Mouse (Mus musculus) fibroblast of lung, adult 2 months (primary cell): ENCODE measurements at regions not wholly inside any gene's neighbourhood (a gene's known extent, or its start where the extent isn't known, plus 50 kb on each side); places are given as distances from the start of the nearest gene placed in this dataset.

Experiments
- DNase-seq: peaks from one replicate; pipeline ENCODE4 v3.0.0-alpha.2; 2011; ENCODE audit warnings: low read depth

DNA sequence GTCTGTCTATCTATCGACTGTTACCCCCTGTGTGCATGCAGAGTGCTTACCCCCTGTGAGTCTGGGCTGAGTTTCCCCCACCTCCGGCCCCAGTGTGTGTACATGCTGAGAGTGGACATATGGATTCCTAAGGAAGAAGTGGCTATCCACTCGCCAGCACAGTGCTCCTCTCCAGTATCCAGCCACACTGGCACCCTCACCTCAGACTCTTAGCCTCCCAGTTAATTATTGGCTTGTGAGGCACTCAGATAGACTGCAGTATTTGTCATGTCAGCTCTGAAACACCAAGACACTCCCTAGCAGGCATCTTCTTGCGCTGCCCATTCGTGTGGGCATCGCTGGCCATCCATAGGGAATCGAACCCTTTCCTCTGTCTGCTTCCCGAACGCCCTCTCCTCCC lies 189.0 kb upstream of the Runx1 start:
- no peak for DNase-seq

DNA sequence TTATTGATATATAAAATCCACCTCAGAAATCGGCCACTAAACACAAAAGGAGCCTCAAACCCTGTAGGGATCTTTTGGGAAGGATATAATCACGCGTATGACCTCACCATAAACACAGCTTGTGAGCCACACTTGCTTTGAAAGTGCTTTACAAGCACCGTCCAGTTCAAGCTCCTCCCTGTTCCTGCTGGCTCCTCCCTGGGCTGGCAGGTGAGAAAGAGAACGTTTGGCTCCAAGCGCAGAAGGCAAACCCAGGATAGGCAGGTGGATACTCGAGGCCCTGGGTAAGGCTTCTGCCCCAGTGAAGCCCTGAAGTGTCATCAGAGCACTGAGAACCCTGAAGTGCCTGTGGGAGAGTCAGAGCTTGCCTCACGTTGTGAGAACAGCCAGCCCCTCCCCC lies 187.9 kb upstream of the Runx1 start:
- DNase-seq: no peak

DNA sequence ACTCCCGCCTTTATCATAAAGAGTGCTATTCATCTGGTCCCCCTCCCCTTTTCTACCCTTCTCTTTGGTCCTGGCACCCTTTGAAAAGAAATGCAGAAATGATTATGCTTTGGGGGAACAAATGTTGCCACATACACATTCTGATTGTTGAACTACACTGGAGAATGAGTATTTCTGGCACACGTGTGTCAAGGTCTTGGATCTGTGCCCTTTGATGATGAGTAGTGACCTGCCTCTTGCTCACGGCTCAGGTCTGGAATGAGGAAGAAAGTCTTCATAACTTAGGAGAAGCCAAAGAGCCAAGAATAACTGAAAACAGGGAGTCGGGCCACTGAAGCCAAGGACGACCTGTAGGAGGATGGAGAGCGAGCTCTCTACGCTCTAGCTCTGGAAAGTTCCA lies 187.3 kb upstream of the Runx1 start:
- no peak for DNase-seq

DNA sequence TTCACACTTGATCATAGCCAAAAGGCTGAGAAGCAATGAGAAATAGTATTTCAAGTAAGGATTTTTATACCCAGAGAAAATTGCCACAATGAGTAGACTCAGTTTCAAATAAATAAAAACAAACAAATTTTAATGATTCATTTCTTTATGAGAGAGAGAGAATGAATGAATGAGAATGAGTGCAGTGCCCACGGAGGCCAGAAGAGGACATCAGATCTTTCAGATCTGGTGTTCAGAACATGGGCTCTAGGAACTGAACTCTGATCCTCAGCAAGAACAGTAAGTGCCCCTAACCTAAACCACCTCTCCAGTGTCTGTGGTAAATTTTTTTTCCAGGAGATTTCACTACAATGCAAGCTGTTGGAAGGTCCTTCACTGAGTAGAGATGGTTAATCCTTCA lies 185.5 kb upstream of the Runx1 start:
- no peak for DNase-seq

DNA sequence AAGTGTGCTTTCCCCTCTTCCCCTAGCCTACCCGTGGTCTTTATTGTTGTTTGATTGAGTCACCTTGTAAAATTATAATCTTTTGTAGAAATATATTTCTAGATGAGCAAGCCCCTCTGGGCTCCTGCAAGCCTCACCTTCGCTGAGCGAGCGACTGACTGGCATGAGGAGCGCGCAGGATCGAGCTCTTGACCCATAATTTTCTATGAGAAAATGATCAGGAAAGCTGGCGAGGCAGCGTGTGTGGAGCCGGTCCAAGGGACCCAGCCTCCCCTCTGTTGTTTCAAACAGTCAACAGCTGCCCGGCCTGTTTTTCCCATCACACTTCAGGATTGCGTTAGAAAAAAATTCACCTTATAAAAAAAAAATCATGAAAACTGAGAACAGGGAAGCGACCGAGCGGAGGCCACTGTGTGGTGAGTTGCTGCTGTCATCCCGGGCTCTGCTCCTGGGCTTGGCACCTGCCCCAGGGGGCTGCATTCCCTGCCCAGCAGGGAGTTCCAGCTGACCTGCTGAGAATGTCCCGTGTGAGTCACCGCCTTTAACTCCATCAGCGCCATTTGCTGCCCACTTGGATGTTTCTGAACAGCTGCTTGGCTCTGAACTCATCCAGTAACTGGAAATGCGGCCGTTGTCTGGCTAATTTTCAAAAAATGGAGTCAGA lies 180.5 kb upstream of the Runx1 start:
- DNase-seq: peak; percentile 96

DNA sequence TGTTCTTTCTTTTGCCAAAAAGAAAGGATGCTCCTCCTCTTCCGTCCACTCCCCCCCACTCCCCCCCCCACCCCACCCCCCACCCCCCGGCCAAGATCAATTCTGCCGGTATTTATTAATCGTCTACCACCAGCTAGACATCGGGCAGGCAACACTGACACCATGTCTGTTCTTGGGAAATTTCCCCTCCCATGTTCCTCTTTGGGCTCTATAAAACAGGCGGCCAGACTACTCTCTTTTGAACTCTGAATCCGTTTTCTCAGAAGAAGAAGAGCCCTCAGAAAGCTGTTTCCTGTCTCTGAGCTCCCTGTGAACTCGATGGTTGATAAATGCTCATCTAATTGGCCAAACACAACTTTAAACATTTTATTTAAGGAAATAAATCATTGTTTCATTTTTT lies 179.5 kb upstream of the Runx1 start:
- no peak for DNase-seq

DNA sequence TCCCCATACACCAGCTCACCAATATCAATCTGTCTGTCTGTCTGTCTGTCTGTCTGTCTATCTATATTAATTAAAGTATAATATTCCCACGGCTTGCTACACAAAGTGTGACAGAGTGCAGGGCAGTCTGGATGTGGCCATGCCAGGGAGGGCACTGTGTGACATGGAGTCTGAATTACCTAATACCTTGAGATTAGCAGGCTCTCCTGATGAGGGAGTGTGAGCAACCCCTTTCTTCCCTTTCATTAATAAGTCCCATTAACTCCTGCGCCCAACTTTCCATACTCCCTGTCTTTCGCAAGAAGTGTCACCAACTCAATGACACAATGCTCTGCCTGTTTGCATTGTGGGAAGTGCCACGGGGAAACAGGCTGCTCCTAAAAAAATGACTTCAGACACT lies 177.9 kb upstream of the Runx1 start:
- DNase-seq: no peak

DNA sequence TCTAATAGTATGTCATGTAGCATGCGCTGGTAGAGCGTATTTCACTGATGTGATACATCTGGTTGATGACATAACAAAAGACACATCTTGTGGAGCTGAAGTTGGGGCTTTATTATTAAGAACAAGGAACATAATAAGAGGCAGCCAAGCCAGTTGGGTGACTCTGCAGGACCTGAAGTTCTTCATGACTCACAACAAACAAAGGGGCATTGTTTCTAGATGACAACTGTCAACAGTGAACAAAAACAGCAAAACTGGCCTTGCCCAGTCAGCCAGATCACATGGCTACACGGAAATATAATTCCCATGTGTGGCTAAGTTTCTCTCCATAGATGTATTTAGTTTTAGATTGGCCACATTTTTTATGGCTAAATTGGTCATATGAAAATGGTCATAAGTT lies 172.7 kb upstream of the Runx1 start:
- no peak for DNase-seq

DNA sequence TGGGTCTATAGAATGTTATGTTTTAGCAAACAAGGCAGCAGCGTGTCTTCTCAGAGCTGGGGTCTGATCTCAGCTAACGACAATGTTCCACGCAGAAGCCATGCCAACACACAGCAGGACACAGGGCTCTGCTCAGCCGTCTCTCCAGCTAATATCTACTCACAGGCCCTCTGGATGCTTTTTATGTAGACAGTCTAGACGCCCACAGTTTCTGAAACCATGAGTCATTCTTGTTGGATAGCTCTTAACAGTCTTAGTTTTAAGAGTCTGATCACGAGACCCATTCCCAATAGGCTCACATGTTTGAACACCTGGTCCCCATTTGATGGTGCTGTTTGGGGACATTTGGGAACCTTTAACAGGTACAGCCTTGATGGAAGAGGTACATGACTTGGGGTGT lies 171.7 kb upstream of the Runx1 start:
- DNase-seq: peak; percentile 88

DNA sequence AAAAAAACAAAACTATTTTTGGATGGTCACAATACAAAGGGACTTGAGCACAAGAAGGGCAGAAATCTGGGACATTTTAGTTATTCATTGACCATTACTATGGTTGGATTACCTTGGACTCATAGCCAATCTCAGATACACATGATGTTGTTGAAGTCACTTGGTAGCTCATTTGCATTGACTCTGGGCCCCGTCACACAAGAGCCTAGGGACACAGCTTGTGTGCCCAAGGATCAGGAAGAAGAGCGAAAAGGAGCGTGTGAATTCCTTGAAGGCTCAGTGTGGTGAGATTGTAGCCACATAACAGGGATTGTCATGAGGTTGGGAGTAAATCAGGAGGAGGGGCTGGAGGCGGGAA lies 170.0 kb upstream of the Runx1 start:
- DNase-seq: no peak

DNA sequence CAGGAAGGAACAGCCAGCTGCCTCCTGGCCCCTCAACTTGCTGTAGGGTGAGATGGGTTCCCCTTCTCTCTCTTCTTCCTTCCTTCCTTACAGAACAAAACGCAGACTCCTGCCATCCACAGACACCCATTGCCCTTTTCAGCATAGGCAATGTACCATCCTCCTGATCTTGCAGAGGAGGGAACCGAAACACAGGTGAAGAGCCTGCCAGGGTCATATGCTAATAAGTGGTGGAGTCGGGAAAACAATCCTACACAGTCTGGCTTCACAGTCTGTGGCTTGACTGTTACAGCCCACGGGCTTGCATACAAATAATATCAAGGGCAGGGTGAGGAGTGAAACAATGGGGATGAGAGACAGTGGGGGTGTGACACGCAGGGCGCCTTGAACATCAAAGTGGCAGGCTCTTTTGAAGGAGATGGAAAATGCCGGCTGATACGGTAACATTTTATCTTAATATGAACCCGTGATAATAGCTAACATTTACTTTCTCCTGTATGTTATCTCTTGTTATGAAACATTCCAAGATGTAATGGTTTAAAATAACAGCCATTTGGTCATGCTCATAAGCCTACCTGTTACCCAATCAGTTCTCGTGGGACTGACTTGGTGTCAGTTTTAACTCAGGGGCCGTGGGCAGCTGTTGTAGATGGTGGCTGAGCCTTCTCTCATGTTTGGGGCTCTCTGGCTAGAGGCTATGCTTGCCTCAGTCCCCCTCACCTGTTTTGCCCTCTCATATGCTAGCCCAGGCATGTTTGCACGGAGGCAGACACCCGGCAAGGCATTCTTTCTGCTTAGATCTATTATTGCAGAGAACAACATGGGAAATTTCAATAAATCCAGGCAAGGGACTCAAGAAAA lies 169.4 kb upstream of the Runx1 start:
- DNase-seq: no peak

DNA sequence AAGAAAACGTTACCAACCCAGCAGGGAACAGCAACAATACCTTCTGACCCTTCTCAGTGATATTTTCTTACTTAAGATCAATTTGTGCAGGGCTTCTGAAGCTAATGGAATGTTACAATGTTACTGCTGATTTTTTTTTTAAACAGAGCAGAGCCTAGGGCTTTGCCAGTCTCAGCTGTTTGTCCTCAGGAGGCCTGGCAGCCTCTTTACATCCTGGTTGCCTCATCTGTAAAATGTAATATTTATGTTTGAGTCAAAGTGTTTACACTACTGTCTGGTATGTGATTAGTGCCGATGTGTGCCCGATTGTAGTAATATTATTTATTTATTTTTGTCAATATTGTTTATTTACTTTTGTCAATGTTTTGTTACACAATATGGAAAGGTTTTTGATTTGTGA lies 166.9 kb upstream of the Runx1 start:
- no peak for DNase-seq

DNA sequence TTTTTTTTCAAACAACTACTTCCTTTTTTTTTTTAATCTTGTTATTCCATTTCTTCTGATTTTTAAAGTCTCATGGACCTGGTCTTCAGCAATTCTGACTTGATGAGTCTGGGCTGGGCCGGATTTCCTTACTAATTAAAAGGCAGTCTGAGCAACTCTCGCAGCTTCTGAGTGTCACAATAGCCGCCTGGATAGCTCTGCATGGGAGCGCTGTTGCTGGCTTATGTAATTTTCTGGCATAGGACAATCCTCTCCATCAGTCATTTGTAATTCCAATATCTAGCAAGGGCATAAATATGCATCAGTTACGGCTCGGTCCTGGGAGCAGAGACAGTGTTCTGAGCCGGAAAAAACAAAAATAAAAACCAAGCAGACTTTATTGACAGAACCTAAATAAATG lies 165.5 kb upstream of the Runx1 start:
- no peak for DNase-seq

DNA sequence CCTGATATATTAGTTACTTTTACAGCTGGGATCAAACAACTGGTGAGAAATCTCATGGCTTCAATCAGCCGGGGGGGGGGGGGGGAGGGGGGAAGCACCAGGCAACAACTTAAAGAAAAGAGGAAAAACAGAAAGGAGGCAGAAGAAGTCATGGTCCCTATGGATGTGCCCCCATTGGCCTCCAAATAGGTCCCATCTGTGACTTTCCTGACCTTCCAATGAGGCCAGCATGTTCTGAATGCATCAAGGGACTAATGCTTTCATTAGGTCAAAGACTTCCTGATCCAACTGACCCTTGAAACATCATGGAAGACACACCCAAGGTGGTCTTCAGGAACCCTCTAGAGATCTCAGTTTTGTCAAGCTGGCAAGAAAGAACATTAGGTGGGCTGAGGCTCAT lies 162.5 kb upstream of the Runx1 start:
- no peak for DNase-seq

DNA sequence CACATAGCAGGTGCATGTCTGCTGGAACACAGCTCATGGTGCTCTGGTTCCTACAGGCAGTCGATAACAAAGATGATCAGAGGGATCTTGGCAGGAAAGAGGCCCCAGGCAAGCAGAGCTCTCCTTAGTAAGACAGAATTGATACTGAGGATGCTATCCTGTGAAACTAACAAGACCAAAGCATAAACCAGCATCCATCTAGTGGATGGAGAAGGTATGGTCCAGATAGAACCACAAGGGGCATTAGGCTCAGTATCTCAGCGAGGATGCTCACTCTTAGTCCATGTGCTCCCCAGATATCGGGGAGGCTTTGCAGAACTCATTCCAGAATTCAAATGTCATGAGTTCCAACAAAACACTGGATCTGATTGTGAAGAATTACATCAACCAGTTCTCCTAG lies 162.1 kb upstream of the Runx1 start:
- no peak for DNase-seq

DNA sequence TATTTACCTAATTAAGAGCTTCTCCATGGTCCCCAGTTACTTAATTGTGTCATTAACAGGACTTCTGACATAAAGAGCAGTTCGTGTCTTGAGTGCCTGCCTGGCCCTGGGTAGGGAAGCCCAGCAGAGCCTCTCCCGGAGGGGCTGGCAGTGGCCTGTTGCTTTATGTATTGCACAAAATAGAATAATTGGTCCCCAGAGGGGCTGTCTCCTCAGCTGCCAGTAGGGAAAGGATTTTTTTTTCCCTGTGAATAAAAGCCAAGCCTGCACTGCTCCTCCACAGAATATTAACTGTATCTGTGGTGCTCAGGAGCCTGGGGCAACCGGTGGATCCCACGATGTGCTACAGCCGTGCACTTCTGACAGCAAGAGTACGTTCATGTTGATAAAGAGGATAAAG lies 159.8 kb upstream of the Runx1 start:
- no peak for DNase-seq

DNA sequence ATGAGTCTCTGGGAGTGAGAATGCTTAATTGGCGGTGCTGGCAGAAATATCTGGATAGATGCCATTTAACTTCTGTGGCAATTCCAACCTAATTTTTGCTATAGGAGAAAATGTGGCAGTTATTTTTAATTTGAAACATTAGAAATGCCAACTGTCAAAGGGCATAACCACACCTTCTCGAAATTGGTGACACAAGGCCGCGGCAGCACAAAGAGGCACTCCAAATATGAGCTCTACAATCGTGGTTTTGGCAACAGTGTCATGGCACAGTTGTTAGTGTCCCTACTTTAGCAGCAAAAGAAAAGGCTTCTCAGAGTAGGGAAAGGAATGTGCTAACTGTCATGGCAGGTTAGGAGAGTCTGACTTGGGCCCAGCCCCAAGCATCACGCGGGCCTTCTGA lies 157.0 kb upstream of the Runx1 start:
- no peak for DNase-seq

DNA sequence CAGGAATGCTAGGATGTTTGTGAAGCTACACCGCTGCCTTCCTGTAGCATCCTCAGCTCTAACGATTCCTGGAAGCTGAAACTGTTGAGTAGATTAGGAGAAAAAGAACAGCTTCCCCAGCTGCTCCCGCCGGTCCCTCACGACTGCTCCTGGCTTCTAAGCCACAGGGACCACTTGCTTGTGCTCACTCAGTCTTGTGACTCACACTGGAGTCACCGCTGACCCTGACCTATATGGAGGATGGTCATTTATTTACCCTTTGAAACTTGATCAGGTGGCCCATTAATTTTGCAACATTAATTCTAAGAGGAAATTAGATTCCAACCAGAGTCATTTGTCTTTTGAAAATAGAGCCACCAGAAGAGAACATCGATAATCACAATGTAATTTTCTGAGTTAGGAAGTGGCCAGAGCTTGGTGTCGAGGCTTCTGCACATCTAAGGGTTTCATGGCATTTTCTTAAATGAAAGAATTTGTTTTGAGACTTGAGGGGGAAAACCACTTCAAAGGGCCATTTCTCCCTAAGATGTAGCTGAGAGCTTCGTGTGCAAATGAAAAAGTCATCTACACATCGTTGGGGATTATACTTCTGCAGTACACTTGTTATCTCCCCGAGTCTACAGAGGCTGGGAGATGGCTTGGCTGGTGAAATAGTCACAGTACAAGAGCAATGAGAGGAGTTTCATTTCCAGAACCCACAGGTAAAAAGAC lies 153.8 kb upstream of the Runx1 start:
- DNase-seq: no peak

DNA sequence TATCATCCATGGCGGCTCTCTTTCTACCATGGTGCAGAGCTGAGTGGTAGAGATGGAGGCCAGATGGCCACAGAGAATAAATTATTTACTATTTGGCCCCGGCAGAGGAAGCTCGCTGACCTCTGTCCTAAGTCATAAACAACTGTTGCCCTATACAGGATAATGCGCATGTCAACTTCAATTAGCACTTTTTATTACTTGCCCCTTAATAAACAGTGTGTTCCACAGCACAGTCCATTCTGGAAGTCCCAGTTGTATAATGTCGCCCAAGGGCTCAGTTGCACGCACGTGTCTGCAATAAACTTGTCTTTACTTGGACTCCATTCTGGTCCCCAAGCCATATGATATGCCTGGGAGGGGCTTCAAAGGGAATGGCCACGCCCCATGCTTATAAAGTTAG lies 150.1 kb upstream of the Runx1 start:
- DNase-seq: no peak

DNA sequence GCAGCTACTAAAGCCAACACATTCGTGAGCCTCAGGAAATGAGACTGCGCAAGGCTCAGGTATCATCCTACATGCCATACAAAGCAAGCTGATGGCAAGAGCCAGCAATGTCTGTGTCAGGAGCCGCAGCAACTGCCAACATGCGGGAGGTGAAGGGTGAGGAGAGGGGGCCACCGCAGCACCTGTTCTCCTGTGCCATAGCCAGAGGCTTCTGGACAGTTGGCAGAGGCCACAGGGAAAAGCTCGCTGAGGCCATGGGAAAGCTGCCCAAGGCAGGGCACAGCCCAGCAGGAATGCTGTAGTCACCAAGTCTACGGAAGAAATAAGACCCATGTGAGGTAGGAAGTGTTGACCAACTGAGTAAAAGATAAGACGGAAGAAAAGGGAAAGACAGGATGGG lies 149.1 kb upstream of the Runx1 start:
- no peak for DNase-seq

DNA sequence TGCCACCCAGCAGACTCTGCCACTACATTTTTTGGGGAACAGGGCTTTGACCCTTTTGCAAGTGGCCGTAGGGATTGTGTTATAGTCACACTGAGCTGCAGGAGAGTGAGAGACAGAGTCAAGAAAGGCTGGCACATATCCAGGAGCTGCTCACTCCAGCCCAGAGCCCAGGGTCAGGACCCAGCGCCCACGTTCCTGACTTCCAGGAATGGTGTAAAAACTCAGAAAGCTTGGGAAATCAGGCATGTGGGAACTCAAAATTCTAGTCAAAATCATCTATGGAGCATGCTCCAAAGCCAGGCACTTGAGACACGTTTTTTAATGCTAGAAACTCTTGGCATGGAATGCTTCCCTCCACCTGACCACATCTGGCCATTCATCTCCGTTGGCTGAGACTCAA lies 146.7 kb upstream of the Runx1 start:
- DNase-seq: no peak

DNA sequence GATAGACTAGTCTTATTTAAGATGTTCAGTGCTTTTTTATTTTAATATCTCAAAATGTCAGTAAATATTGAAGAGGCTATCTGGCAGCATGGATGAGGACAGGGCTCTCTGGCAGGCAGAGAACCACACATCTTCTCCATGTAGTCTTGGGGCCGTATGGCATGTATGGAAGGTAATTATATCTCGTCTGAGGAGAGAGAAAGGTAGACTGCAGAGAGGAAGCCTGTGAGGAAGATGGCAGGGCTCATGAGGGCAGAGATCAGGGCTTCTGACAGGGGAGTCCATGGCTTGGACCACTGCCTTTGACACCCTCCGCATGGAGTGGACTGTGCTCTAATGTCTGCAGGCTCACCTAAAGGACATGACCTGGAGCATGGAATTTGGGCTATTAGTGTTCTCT lies 146.0 kb upstream of the Runx1 start:
- no peak for DNase-seq

DNA sequence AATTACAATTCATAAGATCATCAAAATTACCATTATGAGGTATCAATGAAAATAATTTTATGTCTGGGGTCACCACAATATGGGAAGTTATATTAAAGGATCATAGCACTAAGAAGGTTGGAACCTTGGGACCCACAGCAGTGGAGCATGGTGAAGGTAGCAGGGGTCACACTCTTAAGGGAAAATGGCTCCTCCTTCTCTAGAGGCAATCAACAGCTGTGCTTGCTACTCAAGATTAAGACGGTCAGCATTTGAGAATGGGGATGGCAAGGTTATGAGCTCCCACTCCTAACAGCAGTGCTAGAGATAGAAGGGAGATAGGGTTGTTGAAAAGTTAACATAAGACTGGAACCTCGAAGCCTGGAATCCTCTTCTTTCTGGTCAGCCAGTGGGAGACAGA lies 144.6 kb upstream of the Runx1 start:
- no peak for DNase-seq
